Mouse (Mus musculus) adrenal gland, postnatal 10 days (tissue): ENCODE data around the gene Ccdc32. TPM values are rescaled to one million over a fixed set of nuclear protein-coding genes. Genes with fewer than 3 reads are reported as not detected.

ENCODE experiments used
- total RNA-seq, 2 experiments: library from RNA; stranded (reverse); gene quantifications; 2 replicates each; pipeline ENCODE4 v1.2.3; 2021

Gene Ccdc32
- total RNA-seq, 2 experiments from 2014 or later, result 17.7 TPM

Other genes starting within 250 kb of the Ccdc32 start
- 10 to 100 TPM; 22.0 to 26.2 TPM for gene Disp2, start 249.7 kb downstream of the Ccdc32 start, total RNA-seq
- 10 to 100 TPM; 18.2 to 19.1 TPM for gene Knstrn, start 215.4 kb downstream of the Ccdc32 start, total RNA-seq
- 100 to 1,000 TPM; 157 to 177 TPM for gene Ivd, start 167.4 kb downstream of the Ccdc32 start, total RNA-seq
- gene Bahd1, start 129.0 kb downstream of the Ccdc32 start, total RNA-seq, result 10 to 100 TPM; 30.1 to 37.9 TPM
- 10 to 100 TPM; 11.2 to 15.0 TPM for gene Chst14, start 102.9 kb downstream of the Ccdc32 start, total RNA-seq
- gene Rpusd2, start 5.4 kb upstream of the Ccdc32 start, total RNA-seq, result 1 to 10 TPM; 5.0 to 5.6 TPM
- gene Knl1, start 17.7 kb upstream of the Ccdc32 start, total RNA-seq, result 1 to 10 TPM; 7.5 to 9.8 TPM
- 1 to 10 TPM; 9.1 to 9.3 TPM for gene Rad51, start 83.4 kb upstream of the Ccdc32 start, total RNA-seq
- 10 to 100 TPM; 77.3 to 78.7 TPM for gene Rmdn3, start 127.6 kb upstream of the Ccdc32 start, total RNA-seq
- 10 to 100 TPM; 25.9 to 43.2 TPM for gene Gchfr, start 138.4 kb upstream of the Ccdc32 start, total RNA-seq
- gene Gm14137, start 145.1 kb upstream of the Ccdc32 start, total RNA-seq, result under 1 TPM; 0.15 to 0.24 TPM
- gene Zfyve19, start 179.2 kb upstream of the Ccdc32 start, total RNA-seq, result 10 to 100 TPM; 25.1 to 33.8 TPM
- gene Dnajc17, start 179.4 kb upstream of the Ccdc32 start, total RNA-seq, result 10 to 100 TPM; 11.9 to 17.4 TPM
- not detected for gene Ppp1r14d, start 200.5 kb upstream of the Ccdc32 start, total RNA-seq
- gene Spint1, start 208.0 kb upstream of the Ccdc32 start, total RNA-seq, result 1 to 10 TPM; 4.2 to 4.7 TPM
- under 1 TPM; 0.27 to 0.36 TPM for gene Rhov, start 241.9 kb upstream of the Ccdc32 start, total RNA-seq